Comparison of ENCODE assay signal across 9 mouse cellular contexts in genomic region chr17:26114061-26114460, GRCm38 (mm10). TPM values are rescaled to one million over a fixed set of nuclear protein-coding genes. Genes with fewer than 3 reads are reported as not detected.
A peak's percentile ranks its signal among the peaks of the same experiment; 100 is the strongest.
DNase-seq lines count a peak whose midpoint lies in the region; ATAC-seq and TF ChIP-seq lines count a peak whose summit lies in the region.
"Had no signal": no experiment of that assay in that cellular context is flagged by ENCODE, and none has a peak within 500 bp of the region (broad histone marks: within the 10 kb centered on the region; RNA-seq: fewer than 3 reads in every experiment).

No protein-coding gene starts in this region.

- TF ChIP-seq POLR2A in cortical plate, adult 2 months (IDR thresholded peaks at IDR 0.05; ENCODE audit: extremely low read depth, insufficient read depth, low read length), result no peak

- TF ChIP-seq CTCF in cortical plate, adult 2 months (IDR thresholded peaks at IDR 0.05; ENCODE audit: extremely low read depth, insufficient read depth, low read length), result no peak

- no peaks in the 10 kb centered on the region for H3K36me3 ChIP-seq in heart, embryonic 11.5 days (ENCODE audit: control insufficient read depth, insufficient read depth, low read length)
- H3K36me3 ChIP-seq in midbrain, embryonic 13.5 days, result no peaks in the 10 kb centered on the region

- H3K4me3 ChIP-seq in heart, embryonic 11.5 days (ENCODE audit: low read depth, low read length), result peak overlapping the region; percentile 65
- peak overlapping the region; percentile 55 for H3K4me3 ChIP-seq in cortical plate, adult 2 months (ENCODE audit: insufficient read depth, low read length)
- H3K4me3 ChIP-seq in midbrain, embryonic 13.5 days (replicated peaks), result peak overlapping the region; percentile 77

- 15% methylated on average over 8 of the region's 8 CpGs for WGBS in heart, embryonic 11.5 days (ENCODE audit: insufficient replicate concordance)
- 15% methylated on average over 8 of the region's 8 CpGs for WGBS in midbrain, embryonic 13.5 days

- no peak for DNase-seq in heart, postnatal 10 days
- peak; percentile 65 for DNase-seq in kidney, adult 18-20 months
- DNase-seq in adrenal gland, postnatal 25 days, result no peak
- DNase-seq in cerebellum, adult 11-12 months, result no peak
- no peak for DNase-seq in urinary bladder, postnatal 36 days (ENCODE audit: low spot score in 2 of 2)
- DNase-seq: gastrocnemius, postnatal 14 days had no signal

- H3K27me3 ChIP-seq in heart, embryonic 11.5 days (ENCODE audit: control insufficient read depth, insufficient read depth, low read length), result peaks cover 82% of the 10 kb centered on the region
- H3K27me3 ChIP-seq in midbrain, embryonic 13.5 days, result peaks cover 77% of the 10 kb centered on the region

- intact Hi-C loops in heart, postnatal 10 days (cut with DNase I), result no loop called here

- peaks cover 8% of the 10 kb centered on the region for H3K4me1 ChIP-seq in heart, embryonic 11.5 days (ENCODE audit: control insufficient read depth, insufficient read depth, low read length)
- no peaks in the 10 kb centered on the region for H3K4me1 ChIP-seq in cortical plate, adult 2 months (ENCODE audit: control insufficient read depth, insufficient read depth, low read length)
- H3K4me1 ChIP-seq in midbrain, embryonic 13.5 days (replicated peaks), result peaks cover 21% of the 10 kb centered on the region

- H3K27ac ChIP-seq in heart, embryonic 11.5 days (ENCODE audit: low read depth, low read length), result no peak overlapping the region
- no peak overlapping the region for H3K27ac ChIP-seq in cortical plate, adult 2 months (ENCODE audit: insufficient read depth, low read length)
- no peak overlapping the region for H3K27ac ChIP-seq in midbrain, embryonic 13.5 days

- H3K9ac ChIP-seq in heart, embryonic 11.5 days (ENCODE audit: low read depth, low read length), result peak overlapping the region; percentile 73; the same call in 1 of the 2 replicates
- peak overlapping the region; percentile 85 for H3K9ac ChIP-seq in midbrain, embryonic 13.5 days (replicated peaks)

- H3K4me2 ChIP-seq in heart, embryonic 11.5 days, result peak overlapping the region; percentile 88
- H3K4me2 ChIP-seq in midbrain, embryonic 13.5 days (replicated peaks), result peak overlapping the region; percentile 93

- ATAC-seq in heart, embryonic 11.5 days (replicated peaks; ENCODE audit: insufficient number of reproducible peaks, low FRiP score, low TSS enrichment), result no peak
- ATAC-seq in midbrain, embryonic 13.5 days, result no peak

- H3K9me3 ChIP-seq in heart, embryonic 11.5 days (replicated peaks; ENCODE audit: control insufficient read depth, low read length), result no peaks in the 10 kb centered on the region
- H3K9me3 ChIP-seq in midbrain, embryonic 13.5 days, result no peaks in the 10 kb centered on the region

RNA-seq across cellular contexts. Expression of gene Tmem8, which starts 1.0 kb away (rescaled TPM):
- polyA plus RNA-seq in heart, embryonic 11.5 days (2014; fragmentation: Nextera tagmentation; extraction: Ambion mirVana), result 0.20 and 0.33 TPM in 2 replicates
- 1 to 10 TPM; 1.9 to 2.2 TPM for total RNA-seq in heart, postnatal 10 days (2021)
- polyA plus RNA-seq in cortical plate, adult 2 months (2012; rRNA removed), result 27.4 and 31.6 TPM in 2 replicates
- polyA plus RNA-seq in midbrain, embryonic 13.5 days (2015; fragmentation: Nextera tagmentation; extraction: Ambion mirVana), result 2.4 and 2.6 TPM in 2 replicates
- total RNA-seq in adrenal gland, postnatal 25 days (2021), result 8.6 and 10.8 TPM in 2 replicates

RNA-seq across cellular contexts. Expression of gene Mrpl28, which starts 9.2 kb away (rescaled TPM):
- 241 and 257 TPM in 2 replicates for polyA plus RNA-seq in heart, embryonic 11.5 days (2014; fragmentation: Nextera tagmentation; extraction: Ambion mirVana)
- 100 to 1,000 TPM in 1 of 2 experiments, 10 to 100 TPM in 1; 92.2 to 101 TPM for total RNA-seq in heart, postnatal 10 days (2021)
- 96.3 and 101 TPM in 2 replicates for polyA plus RNA-seq in cortical plate, adult 2 months (2012; rRNA removed)
- polyA plus RNA-seq in midbrain, embryonic 13.5 days (2015; fragmentation: Nextera tagmentation; extraction: Ambion mirVana), result 182 and 191 TPM in 2 replicates
- 80.3 and 83.4 TPM in 2 replicates for total RNA-seq in adrenal gland, postnatal 25 days (2021)

RNA-seq across cellular contexts. Expression of gene Nme4, which starts 18.7 kb away (rescaled TPM):
- 81.7 and 84.2 TPM in 2 replicates for polyA plus RNA-seq in heart, embryonic 11.5 days (2014; fragmentation: Nextera tagmentation; extraction: Ambion mirVana)
- total RNA-seq in heart, postnatal 10 days (2021), result 1 to 10 TPM; 3.6 to 5.2 TPM
- polyA plus RNA-seq in cortical plate, adult 2 months (2012; rRNA removed), result 11.5 and 11.8 TPM in 2 replicates
- 31.8 and 36.8 TPM in 2 replicates for polyA plus RNA-seq in midbrain, embryonic 13.5 days (2015; fragmentation: Nextera tagmentation; extraction: Ambion mirVana)
- total RNA-seq in adrenal gland, postnatal 25 days (2021), result 2.0 and 4.5 TPM in 2 replicates

RNA-seq across cellular contexts. Expression of gene Decr2, which starts 23.9 kb away (rescaled TPM):
- polyA plus RNA-seq in heart, embryonic 11.5 days (2014; fragmentation: Nextera tagmentation; extraction: Ambion mirVana), result 30.5 and 34.3 TPM in 2 replicates
- 10 to 100 TPM; 14.4 to 16.7 TPM for total RNA-seq in heart, postnatal 10 days (2021)
- 43.5 and 49.8 TPM in 2 replicates for polyA plus RNA-seq in cortical plate, adult 2 months (2012; rRNA removed)
- 27.0 and 28.2 TPM in 2 replicates for polyA plus RNA-seq in midbrain, embryonic 13.5 days (2015; fragmentation: Nextera tagmentation; extraction: Ambion mirVana)
- total RNA-seq in adrenal gland, postnatal 25 days (2021), result 18.5 and 22.6 TPM in 2 replicates

RNA-seq across cellular contexts. Expression of gene Axin1, which starts 24.4 kb away (rescaled TPM):
- polyA plus RNA-seq in heart, embryonic 11.5 days (2014; fragmentation: Nextera tagmentation; extraction: Ambion mirVana), result 7.8 and 10.1 TPM in 2 replicates
- 10 to 100 TPM; 20.6 to 24.1 TPM for total RNA-seq in heart, postnatal 10 days (2021)
- polyA plus RNA-seq in cortical plate, adult 2 months (2012; rRNA removed), result 15.4 and 16.0 TPM in 2 replicates
- 17.3 and 21.6 TPM in 2 replicates for polyA plus RNA-seq in midbrain, embryonic 13.5 days (2015; fragmentation: Nextera tagmentation; extraction: Ambion mirVana)
- total RNA-seq in adrenal gland, postnatal 25 days (2021), result 40.4 and 42.6 TPM in 2 replicates
